Mouse (Mus musculus) spleen, embryonic (tissue): ENCODE measurements around the gene Itga5.

Experiments used
- CTCF ChIA-PET: fragments of 350-600 bp; sonication (Branson Sonifier 250); formaldehyde crosslinking; loops from one replicate; lab custom pipeline; 2022; lab: Charles Lee

Itga5 gene

GRCm38 (mm10) chr15:103365471-103366375, 840 bp downstream of the Itga5 start:
- CTCF ChIA-PET = interaction anchor here (0.9 kb wide), 1 partner anchor 45 kb away, joined by 3 read pairs; no protein-coding TSS in a partner anchor

DNA sequence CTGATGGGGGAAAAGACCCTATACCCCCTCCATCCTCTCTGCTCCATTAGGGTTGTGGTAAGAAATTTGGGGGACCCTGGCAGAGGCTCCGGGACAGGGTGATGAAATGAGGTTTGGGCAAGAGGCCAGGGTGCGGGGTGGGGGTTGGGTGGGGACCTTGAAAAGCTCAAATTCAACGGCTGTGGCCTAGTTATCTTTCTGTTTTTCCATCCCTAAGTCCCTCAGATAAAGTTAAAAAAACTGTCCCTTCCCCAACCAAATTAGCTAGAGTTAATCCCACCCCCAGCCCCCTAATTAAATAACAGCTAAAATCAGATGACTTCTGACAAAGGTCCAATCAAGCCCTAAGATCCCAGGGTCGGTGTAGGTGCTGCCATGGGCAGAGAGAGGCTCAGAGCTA, 1.8 kb downstream of the Itga5 start:
- CTCF ChIA-PET = interaction anchor here (0.9 kb wide), 1 partner anchor 16 kb away, joined by 3 read pairs; no protein-coding TSS in a partner anchor

GRCm38 (mm10) chr15:103363809-103364208, 2.8 kb downstream of the Itga5 start:
- CTCF ChIA-PET = no interaction called here

DNA sequence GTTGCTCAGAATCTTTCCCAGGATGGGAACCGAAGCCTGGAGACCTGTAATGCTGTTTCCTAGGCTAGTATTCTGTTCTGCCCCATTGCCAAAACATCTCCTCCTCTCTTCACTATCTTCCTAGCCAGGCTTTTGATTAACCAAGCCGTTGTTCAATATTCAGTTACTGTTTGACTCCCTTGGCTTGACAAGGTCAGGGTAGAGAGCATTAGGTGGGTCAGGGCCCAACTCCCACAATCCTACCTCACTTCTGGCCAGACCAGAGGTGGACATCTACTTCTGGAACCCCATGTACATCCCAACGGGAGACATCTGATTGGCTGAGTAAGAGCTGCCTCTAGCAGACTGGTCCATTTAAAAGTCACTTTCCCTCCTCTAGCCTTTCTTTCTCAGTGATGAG, 3.6 kb downstream of the Itga5 start:
- CTCF ChIA-PET = no interaction called here

GRCm38 (mm10) chr15:103362333-103362732, 4.2 kb downstream of the Itga5 start:
- CTCF ChIA-PET = no interaction called here

DNA sequence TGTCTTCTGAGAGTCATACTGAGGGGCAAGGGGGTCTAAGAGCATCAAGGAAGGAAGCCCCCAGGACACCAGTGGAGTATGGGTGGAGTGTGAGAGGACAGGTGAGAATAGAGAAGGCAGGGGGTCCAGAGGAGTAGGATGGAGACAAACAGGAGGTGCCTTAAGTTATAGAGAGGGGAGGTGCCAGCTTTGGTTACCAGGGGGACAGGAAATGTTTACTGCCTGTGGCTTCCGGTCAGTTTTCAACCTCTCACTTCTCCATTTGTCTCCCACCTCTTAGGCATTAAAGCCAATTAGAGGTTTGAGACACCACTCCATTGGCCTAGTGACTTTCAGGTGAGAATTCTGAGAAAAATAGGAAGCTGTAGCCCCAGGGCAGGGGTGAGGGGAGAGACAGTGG, 5.3 kb downstream of the Itga5 start:
- CTCF ChIA-PET = no interaction called here

DNA sequence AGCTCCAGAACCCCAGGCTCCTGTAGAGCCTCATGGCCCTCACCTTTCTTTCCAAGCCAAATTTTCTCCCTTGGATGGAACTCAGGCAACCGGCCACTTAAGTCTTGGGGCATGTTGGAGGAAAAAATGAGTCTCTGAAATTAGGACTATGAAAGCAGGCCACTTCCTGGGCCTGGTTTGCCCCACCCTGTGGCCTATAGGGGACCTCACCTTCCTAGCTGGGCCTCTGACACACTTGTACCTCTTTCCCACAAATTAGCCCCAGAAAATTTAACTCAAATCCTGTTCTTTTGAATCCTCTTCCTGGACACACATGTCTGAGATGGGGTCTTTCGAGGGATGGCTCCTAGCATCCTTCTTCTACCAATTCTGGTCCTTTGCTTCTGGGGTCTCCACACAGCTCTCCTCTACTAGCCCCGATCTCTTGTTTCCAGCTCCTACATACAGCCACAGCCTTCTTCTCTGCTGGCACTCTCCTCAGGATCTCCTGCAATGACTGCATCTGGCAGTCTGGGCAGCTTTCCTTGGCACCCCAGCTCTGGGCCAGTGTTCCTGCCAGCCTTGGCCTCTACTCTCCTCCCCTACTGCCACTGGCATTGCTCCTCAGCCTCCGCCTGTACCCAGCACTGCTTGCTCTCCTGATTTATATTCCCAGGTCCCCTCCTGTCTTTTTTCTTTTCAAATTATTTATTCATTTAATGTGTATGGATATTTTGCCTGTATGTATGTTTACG, 6.5 kb downstream of the Itga5 start:
- CTCF ChIA-PET = no interaction called here

GRCm38 (mm10) chr15:103359122-103359510, 7.4 kb downstream of the Itga5 start:
- CTCF ChIA-PET = no interaction called here

- CTCF ChIA-PET = no interaction called here
Observed at GRCm38 (mm10) chr15:103358278-103359121, 8.1 kb downstream of the Itga5 start.

- CTCF ChIA-PET = no interaction called here
Observed at GRCm38 (mm10) chr15:103357817-103358216, 8.7 kb downstream of the Itga5 start.

DNA sequence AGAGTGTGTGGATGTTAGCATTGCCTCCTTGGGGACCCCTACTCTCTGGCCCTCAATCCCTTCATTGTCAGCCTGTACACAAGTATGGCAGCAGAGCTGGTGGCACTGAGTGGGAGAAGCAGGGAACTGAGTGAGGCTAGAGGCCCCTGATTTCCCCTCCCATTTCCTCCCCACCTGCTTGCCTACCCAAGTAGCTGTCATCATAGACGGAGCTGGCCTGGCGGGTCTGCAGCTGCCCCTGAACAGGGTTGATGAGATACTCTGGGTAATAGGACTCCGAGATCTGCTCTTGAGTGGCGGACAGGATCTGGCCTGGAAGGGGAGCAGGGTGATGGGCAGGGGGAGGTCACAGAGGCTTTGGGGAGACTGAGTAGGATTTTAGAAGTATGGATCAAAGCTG, 10.4 kb downstream of the Itga5 start:
- CTCF ChIA-PET = no interaction called here

DNA sequence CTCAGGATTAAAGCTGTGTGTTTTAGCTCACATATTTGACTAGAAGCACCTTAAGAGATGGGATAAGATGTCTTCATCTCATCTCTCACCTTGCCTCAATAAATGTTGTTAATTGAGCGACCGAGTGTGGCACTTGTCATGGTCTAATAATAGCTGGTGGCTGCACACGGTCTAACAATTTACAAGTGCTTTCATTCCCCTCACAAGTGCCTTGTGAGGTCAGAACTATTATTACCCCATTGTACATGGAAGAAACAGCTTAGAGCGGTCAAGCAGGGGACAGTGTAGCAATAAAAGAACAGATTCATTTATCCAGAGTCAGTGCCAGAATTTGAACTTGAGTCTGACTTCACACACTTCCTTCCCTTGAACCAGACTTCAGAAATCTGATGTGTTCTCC, 11.1 kb downstream of the Itga5 start:
- CTCF ChIA-PET = no interaction called here

GRCm38 (mm10) chr15:103354690-103355089, 11.9 kb downstream of the Itga5 start:
- CTCF ChIA-PET = no interaction called here

GRCm38 (mm10) chr15:103353511-103354256, 12.9 kb downstream of the Itga5 start:
- CTCF ChIA-PET = interaction anchor here (1.1 kb wide), 1 partner anchor 42 kb away, joined by 3 read pairs; no protein-coding TSS in a partner anchor

DNA sequence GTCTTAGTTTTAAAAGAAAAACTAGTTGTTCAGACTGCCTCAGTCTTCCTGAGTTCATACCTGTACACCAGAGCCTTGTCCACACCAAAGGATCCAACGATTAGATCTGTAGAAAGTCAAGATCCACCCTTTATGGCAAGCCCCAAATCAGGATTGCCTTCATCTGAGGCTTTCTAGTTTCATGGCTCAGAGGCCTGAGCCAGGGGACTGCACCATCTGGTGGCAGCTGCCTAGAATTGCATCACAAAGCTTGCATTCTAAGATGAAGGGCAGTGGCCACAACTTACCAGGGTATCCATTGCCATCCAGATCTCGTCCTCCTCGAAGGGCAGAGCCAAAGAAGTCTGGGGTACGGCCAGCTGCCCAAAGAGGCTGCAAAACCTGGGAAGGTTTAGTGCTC, 13.7 kb downstream of the Itga5 start:
- CTCF ChIA-PET = interaction anchor here (1.1 kb wide), 1 partner anchor 43 kb away, joined by 3 read pairs; no protein-coding TSS in a partner anchor

GRCm38 (mm10) chr15:103347275-103347684, 19.3 kb downstream of the Itga5 start:
- CTCF ChIA-PET = no interaction called here

DNA sequence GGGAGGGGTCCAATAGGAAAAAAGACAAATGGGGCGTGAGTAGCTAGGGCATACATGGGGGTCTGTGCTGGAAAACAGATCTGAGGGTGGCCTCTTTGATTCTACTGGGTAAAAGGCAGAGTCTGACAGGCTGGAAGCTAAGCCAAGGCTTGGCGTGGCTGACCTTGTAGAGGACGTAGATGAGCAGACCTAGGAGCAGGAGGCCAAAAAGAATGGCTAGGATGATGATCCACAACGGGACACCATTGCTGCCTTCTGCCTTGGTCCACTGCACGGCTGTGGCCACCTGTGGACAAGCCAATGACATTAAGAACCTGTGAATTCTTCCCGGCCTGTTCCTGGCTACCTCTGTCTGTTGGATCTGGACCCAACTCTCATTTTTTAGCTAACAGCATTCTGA, 20.8 kb downstream of the Itga5 start:
- CTCF ChIA-PET = no interaction called here

GRCm38 (mm10) chr15:103343556-103343955, 23.0 kb downstream of the Itga5 start:
- CTCF ChIA-PET = no interaction called here

DNA sequence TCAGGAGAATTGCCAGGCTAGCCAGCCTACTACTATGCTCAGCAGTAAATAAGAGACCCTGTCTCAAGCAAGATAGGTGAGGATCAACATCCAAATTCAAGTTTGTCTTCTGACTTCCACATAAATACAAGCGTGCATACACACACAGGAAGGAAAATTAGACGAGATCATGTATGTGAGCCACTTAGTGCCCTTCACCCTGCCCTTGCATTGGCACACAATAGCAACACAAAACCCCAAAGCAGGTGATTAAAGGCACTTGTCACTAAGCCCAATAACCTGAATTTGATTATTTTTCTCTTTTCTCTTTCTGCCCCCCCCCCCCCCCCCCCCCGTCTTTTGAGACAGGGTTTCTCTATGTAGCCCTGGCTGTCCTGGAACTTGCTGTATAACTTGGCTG, 23.6 kb downstream of the Itga5 start:
- CTCF ChIA-PET = no interaction called here

GRCm38 (mm10) chr15:103342415-103342814, 24.1 kb downstream of the Itga5 start:
- CTCF ChIA-PET = no interaction called here

GRCm38 (mm10) chr15:103341547-103341946, 25.0 kb downstream of the Itga5 start:
- CTCF ChIA-PET = no interaction called here
